Mouse (Mus musculus): Measurements from ENCODE around the gene Trim2.

GRCm38 (mm10) chr3:84347426-84347825 lies 40.7 kb upstream of the Trim2 start:
- TF ChIP-seq MYOG (IDR thresholded peaks at IDR 0.05; ENCODE audit: control insufficient read depth in 1 of 3, insufficient read depth in 1 of 3, insufficient read length in 2 of 3, low read depth in 2 of 3) (no peak), POLR2AphosphoS2 (IDR thresholded peaks at IDR 0.05; ENCODE audit: insufficient read length, low read depth) (no peak), E2F4 (IDR thresholded peaks at IDR 0.05; ENCODE audit: insufficient read depth) (no peak), MAX (IDR thresholded peaks at IDR 0.05; ENCODE audit: low read depth) (no peak), POLR2A (IDR thresholded peaks at IDR 0.05; ENCODE audit: insufficient read length, low read depth) (no peak), USF1 (IDR thresholded peaks at IDR 0.05; ENCODE audit: low read depth) (no peak), TCF3 (IDR thresholded peaks at IDR 0.05; ENCODE audit: insufficient read length, low read depth) (no peak), SRF (IDR thresholded peaks at IDR 0.05; ENCODE audit: control insufficient read depth, insufficient read length, low read depth) (no peak), TCF12 (IDR thresholded peaks at IDR 0.05; ENCODE audit: insufficient read depth, poor library complexity, severe bottlenecking) (no peak), MYOD1 (IDR thresholded peaks at IDR 0.05; ENCODE audit: control insufficient read depth in 1 of 3, insufficient read length in 2 of 3, low read depth in 2 of 3) (no peak), REST (IDR thresholded peaks at IDR 0.05; ENCODE audit: insufficient read depth, insufficient read length) (no peak)

Measured in myocyte (in vitro differentiated cells).